Mouse (Mus musculus): Measurements from ENCODE around the gene H2-Ob. TPM values are rescaled to one million over a fixed set of nuclear protein-coding genes. Genes with fewer than 3 reads are reported as not detected.
A peak's percentile ranks its signal among the peaks of the same experiment; 100 is the strongest.

The H2-Ob gene
- polyA plus RNA-seq, 1 experiment = not detected

DNA sequence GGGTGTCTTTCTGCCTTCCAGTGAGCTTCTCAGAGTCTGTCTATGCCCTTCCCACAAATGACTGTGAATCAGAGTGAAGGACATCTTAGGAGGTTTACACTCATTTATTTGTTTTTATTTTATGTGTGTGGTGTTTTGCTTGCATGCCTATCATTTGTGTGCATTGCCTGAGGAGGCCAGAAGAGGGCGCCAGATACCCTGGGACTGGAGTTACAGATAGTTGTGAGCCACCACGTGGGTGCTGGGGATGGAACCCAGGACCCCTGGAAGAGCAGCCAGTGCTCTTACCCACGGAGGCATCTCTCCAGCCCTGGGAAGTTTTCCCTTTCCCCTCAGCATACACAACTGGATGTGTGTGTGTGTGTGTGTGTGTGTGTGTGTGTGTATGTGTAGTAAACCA, 29.0 kb upstream of the H2-Ob start:
- no peak overlapping the region for H3ac ChIP-seq (ENCODE audit: control insufficient read depth, insufficient read length, low read depth)
- H3K4me3 ChIP-seq (ENCODE audit: insufficient read depth, poor library complexity, severe bottlenecking) = no peak overlapping the region
- peaks cover 23% of the 10 kb centered on the region for H3K27me3 ChIP-seq (ENCODE audit: control insufficient read depth, insufficient read depth, insufficient read length)
- H3K36me3 ChIP-seq (ENCODE audit: control insufficient read depth, insufficient read depth) = no peaks in the 10 kb centered on the region
- no peak for TF ChIP-seq MYOG (IDR thresholded peaks at IDR 0.05; ENCODE audit: control insufficient read depth, extremely low read depth, insufficient read length)
- TF ChIP-seq CTCF (IDR thresholded peaks at IDR 0.05; ENCODE audit: control insufficient read depth, insufficient read depth, insufficient read length) = no peak
- H3K79me2 ChIP-seq (ENCODE audit: control insufficient read depth, insufficient read depth) = no peaks in the 10 kb centered on the region
- H3K79me3 ChIP-seq (ENCODE audit: low read depth) = no peaks in the 10 kb centered on the region

DNA sequence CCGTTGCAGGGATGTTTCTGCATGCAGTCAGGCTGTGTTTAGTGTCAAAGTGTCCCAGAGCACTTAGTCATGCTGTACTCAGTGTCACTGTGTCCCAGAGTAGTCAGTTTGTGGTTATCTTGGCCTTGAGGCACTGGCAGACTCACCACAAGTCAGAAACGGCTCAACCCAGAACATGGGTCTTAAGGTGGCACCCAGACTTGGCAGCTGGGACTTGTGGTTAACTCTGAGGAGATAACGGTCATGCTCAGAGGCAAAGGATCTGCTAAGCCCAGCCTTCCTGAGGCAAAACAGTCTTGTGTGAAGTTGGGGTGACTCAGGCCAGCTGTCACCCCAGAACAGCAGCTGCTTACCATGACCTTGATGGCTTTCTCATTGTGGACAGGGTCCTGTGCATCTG, 28.1 kb upstream of the H2-Ob start:
- peaks cover 25% of the 10 kb centered on the region for H3K27me3 ChIP-seq (ENCODE audit: control insufficient read depth, insufficient read depth, insufficient read length)
- H3K36me3 ChIP-seq (ENCODE audit: control insufficient read depth, insufficient read depth) = no peaks in the 10 kb centered on the region
- H3K79me3 ChIP-seq (ENCODE audit: low read depth) = no peaks in the 10 kb centered on the region
- no peak overlapping the region for H3ac ChIP-seq (ENCODE audit: control insufficient read depth, insufficient read length, low read depth)
- TF ChIP-seq CEBPB (IDR thresholded peaks at IDR 0.05; ENCODE audit: low read depth) (no peak), MYOD1 (IDR thresholded peaks at IDR 0.05; ENCODE audit: control insufficient read depth, insufficient read length, low read depth) (peak; percentile 97)
- H3K4me3 ChIP-seq (ENCODE audit: insufficient read depth, poor library complexity, severe bottlenecking) = no peak overlapping the region
- no peaks in the 10 kb centered on the region for H3K79me2 ChIP-seq (ENCODE audit: control insufficient read depth, insufficient read depth)

- H3ac ChIP-seq (ENCODE audit: control insufficient read depth, insufficient read length, low read depth) = no peak overlapping the region
- H3K79me2 ChIP-seq (ENCODE audit: control insufficient read depth, insufficient read depth) = no peaks in the 10 kb centered on the region
- H3K79me3 ChIP-seq (ENCODE audit: low read depth) = no peaks in the 10 kb centered on the region
- no peak for TF ChIP-seq USF1 (IDR thresholded peaks at IDR 0.05; ENCODE audit: low read depth)
- TF ChIP-seq MYOD1 (IDR thresholded peaks at IDR 0.05; ENCODE audit: control insufficient read depth, insufficient read length, low read depth) = no peak
- no peak for TF ChIP-seq CTCF (IDR thresholded peaks at IDR 0.05; ENCODE audit: control insufficient read depth, insufficient read depth, insufficient read length)
- no peak for TF ChIP-seq CEBPB (IDR thresholded peaks at IDR 0.05; ENCODE audit: low read depth)
- no peak overlapping the region for H3K4me3 ChIP-seq (ENCODE audit: insufficient read depth, poor library complexity, severe bottlenecking)
- H3K27me3 ChIP-seq (ENCODE audit: control insufficient read depth, insufficient read depth, insufficient read length) = peaks cover 34% of the 10 kb centered on the region
- no peaks in the 10 kb centered on the region for H3K36me3 ChIP-seq (ENCODE audit: control insufficient read depth, insufficient read depth)
Observed at GRCm38 (mm10) chr17:34211746-34212365, 26.8 kb upstream of the H2-Ob start.

DNA sequence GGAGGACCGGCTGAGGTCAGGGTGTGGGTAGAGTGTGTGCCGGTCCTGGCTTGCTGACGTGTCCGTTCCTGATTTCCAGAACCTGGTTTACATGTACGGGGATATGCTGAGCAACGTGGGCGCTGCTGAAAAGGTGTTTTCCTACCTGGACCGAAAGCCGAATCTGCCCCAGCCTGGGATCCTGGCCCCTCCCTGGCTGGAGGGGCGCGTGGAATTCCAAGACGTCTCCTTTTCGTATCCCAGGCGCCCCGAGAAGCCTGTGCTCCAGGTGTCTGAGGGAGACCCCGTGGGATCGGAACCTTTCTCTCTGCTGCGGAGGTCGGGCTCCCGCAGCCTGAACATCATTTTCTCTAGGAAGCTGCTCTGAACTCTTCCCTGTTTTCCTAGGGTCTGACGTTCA, 24.8 kb upstream of the H2-Ob start:
- H3K36me3 ChIP-seq (ENCODE audit: control insufficient read depth, insufficient read depth) = no peaks in the 10 kb centered on the region
- TF ChIP-seq USF1 (IDR thresholded peaks at IDR 0.05; ENCODE audit: low read depth) (no peak), FOSL1 (IDR thresholded peaks at IDR 0.05; ENCODE audit: insufficient read depth, low read length, poor library complexity, severe bottlenecking) (no peak), CTCF (IDR thresholded peaks at IDR 0.05; ENCODE audit: control insufficient read depth, insufficient read depth, insufficient read length) (no peak), CEBPB (IDR thresholded peaks at IDR 0.05; ENCODE audit: low read depth) (no peak), MYOG (IDR thresholded peaks at IDR 0.05; ENCODE audit: control insufficient read depth, extremely low read depth, insufficient read length) (no peak), MAX (IDR thresholded peaks at IDR 0.05) (no peak)
- no peak overlapping the region for H3ac ChIP-seq (ENCODE audit: control insufficient read depth, insufficient read length, low read depth)
- H3K27me3 ChIP-seq (ENCODE audit: control insufficient read depth, insufficient read depth, insufficient read length) = peaks cover 43% of the 10 kb centered on the region
- no peaks in the 10 kb centered on the region for H3K79me2 ChIP-seq (ENCODE audit: control insufficient read depth, insufficient read depth)
- no peaks in the 10 kb centered on the region for H3K79me3 ChIP-seq (ENCODE audit: low read depth)
- H3K4me3 ChIP-seq (ENCODE audit: insufficient read depth, poor library complexity, severe bottlenecking) = no peak overlapping the region

DNA sequence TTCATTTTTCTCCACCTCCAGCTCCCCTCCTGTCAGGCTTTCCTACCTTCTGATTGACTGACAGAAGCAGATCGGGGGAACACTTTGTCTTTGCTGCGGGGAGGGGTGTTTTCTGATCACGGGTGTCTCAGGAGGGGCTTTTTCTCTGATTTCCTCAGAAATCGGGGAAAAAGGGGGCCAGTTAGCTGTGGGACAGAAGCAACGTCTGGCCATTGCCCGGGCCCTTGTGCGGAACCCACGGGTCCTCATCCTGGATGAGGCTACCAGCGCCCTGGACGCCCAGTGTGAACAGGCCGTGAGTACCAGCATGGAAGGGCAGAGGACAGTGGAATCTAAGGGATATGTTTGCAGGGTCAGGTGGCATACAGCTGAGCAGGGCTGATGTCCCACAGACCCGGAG, 23.5 kb upstream of the H2-Ob start:
- no peak overlapping the region for H3ac ChIP-seq (ENCODE audit: control insufficient read depth, insufficient read length, low read depth)
- H3K27me3 ChIP-seq (ENCODE audit: control insufficient read depth, insufficient read depth, insufficient read length) = peaks cover 43% of the 10 kb centered on the region
- TF ChIP-seq CEBPB (IDR thresholded peaks at IDR 0.05; ENCODE audit: low read depth) (no peak), CTCF (IDR thresholded peaks at IDR 0.05; ENCODE audit: control insufficient read depth, insufficient read depth, insufficient read length) (no peak), USF1 (IDR thresholded peaks at IDR 0.05; ENCODE audit: low read depth) (no peak)
- H3K36me3 ChIP-seq (ENCODE audit: control insufficient read depth, insufficient read depth) = no peaks in the 10 kb centered on the region
- no peaks in the 10 kb centered on the region for H3K79me3 ChIP-seq (ENCODE audit: low read depth)
- no peaks in the 10 kb centered on the region for H3K79me2 ChIP-seq (ENCODE audit: control insufficient read depth, insufficient read depth)
- H3K4me3 ChIP-seq (ENCODE audit: insufficient read depth, poor library complexity, severe bottlenecking) = no peak overlapping the region

DNA sequence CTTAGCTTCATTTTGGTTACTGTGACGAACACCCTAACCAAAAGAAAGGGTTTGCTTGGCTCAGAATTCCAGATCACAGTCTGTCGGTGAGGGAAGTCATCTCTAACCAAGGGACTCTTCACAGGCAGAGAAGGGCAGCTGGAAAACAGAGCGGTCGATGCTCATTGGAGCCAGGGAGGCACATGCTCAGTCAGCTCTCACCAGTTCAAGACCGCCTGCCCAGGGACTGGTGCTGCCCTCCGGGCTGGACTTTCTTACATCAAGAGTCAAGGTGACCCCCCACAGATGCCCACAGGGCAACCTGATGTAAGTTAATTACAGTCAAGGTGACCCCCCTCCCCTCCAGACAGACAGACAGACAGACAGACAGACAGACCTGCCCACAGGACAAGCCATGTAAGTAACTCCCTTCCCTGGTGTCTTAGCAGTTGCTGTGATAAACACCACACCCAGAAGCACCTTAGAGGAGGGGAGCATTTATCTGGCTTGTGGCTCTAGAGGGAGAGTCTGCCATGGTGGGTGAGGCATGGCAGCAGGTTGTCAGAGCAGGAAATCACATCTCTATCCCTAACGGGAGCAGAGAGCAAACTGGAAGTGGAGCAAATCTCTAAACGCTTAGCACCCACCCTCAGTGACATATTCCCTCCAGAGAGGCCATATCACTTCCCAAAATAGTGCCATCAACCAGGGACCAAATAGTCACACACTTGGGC, 21.3 kb upstream of the H2-Ob start:
- Histone ChIP-seq H3K79me3 (ENCODE audit: low read depth) (no peaks in the 10 kb centered on the region), H3K36me3 (ENCODE audit: control insufficient read depth, insufficient read depth) (no peaks in the 10 kb centered on the region), H3K79me2 (ENCODE audit: control insufficient read depth, insufficient read depth) (no peaks in the 10 kb centered on the region), H3K27me3 (ENCODE audit: control insufficient read depth, insufficient read depth, insufficient read length) (peaks cover 43% of the 10 kb centered on the region), H3K4me3 (ENCODE audit: insufficient read depth, poor library complexity, severe bottlenecking) (no peak overlapping the region), H3ac (ENCODE audit: control insufficient read depth, insufficient read length, low read depth) (no peak overlapping the region)
- TF ChIP-seq MAX (IDR thresholded peaks at IDR 0.05) (no peak), FOSL1 (IDR thresholded peaks at IDR 0.05; ENCODE audit: insufficient read depth, low read length, poor library complexity, severe bottlenecking) (no peak), CEBPB (IDR thresholded peaks at IDR 0.05; ENCODE audit: low read depth) (no peak), MYOG (IDR thresholded peaks at IDR 0.05; ENCODE audit: control insufficient read depth, extremely low read depth, insufficient read length) (no peak)
